ENCODE assay signal across 26 mouse cellular contexts in genomic region chr2:131242180-131242579, GRCm38 (mm10). TPM values are rescaled to one million over a fixed set of nuclear protein-coding genes. Genes with fewer than 3 reads are reported as not detected.
DNase-seq lines count a peak whose midpoint lies in the region; ATAC-seq and TF ChIP-seq lines count a peak whose summit lies in the region.
"Had no signal": no experiment of that assay in that cellular context is flagged by ENCODE, and none has a peak within 500 bp of the region (broad histone marks: within the 10 kb centered on the region; RNA-seq: fewer than 3 reads in every experiment).

No protein-coding gene starts in this region.

- ATAC-seq in megakaryocyte, adult 5-6 weeks (ENCODE audit: poor library complexity, severe bottlenecking), result no peak
- ATAC-seq in liver, embryonic 14.5 days (ENCODE audit: insufficient read depth), result peak; percentile 14; the same call in 1 of the 2 replicates
- 0 out of 2 replicates have a peak, but pooled peaks have one; percentile 7 for ATAC-seq in megakaryocyte progenitor cell, adult 5-6 weeks (replicated peaks; ENCODE audit: poor library complexity)
- ATAC-seq: activated CD4-positive, CD25-positive, alpha-beta regulatory T cell, adult 4 months; CD4-positive, CD25-positive, alpha-beta regulatory T cell, adult 4 months; forebrain, embryonic 15.5 days; hindbrain, embryonic 16.5 days had no signal

- DNase-seq in liver, embryonic 14.5 days (ENCODE audit: low read depth in 3 of 3, low spot score in 3 of 3), result no peak
- no peak for DNase-seq in retina, postnatal 1 day
- no peak for DNase-seq in spleen, adult 12 weeks (ENCODE audit: low spot score)
- DNase-seq: adrenal gland, adult 8-10 months; adrenal gland, postnatal 25 days; cerebellum, adult 11-12 months; cerebellum, adult 8-10 months; cerebellum, postnatal 10 days; cerebellum, postnatal 36 days; embryo, embryonic 11 days; gastrocnemius, postnatal 10 days; gastrocnemius, postnatal 36 days; heart, adult 11 months had no signal

- H3K36me3 ChIP-seq in megakaryocyte, embryonic 14.5 days (replicated peaks; ENCODE audit: low read length), result peaks cover 98% of the 10 kb centered on the region
- H3K36me3 ChIP-seq in liver, embryonic 14.5 days (replicated peaks; ENCODE audit: control insufficient read depth, insufficient read depth, low read depth), result peaks cover 70% of the 10 kb centered on the region
- H3K36me3 ChIP-seq: forebrain, embryonic 15.5 days had no signal

- H3K4me2 ChIP-seq in liver, embryonic 14.5 days (ENCODE audit: low read depth), result no peak overlapping the region
- H3K4me2 ChIP-seq: embryonic facial prominence, embryonic 13.5 days; forebrain, embryonic 12.5 days; forebrain, embryonic 15.5 days; heart, embryonic 11.5 days; hindbrain, embryonic 13.5 days had no signal

- peak overlapping the region; percentile 46 for H3K4me3 ChIP-seq in megakaryocyte, embryonic 14.5 days (replicated peaks)
- no peak overlapping the region for H3K4me3 ChIP-seq in liver, embryonic 14.5 days (ENCODE audit: insufficient read depth in 1 of 2, low read depth in 2 of 2, low read length in 2 of 2)
- H3K4me3 ChIP-seq: embryonic facial prominence, embryonic 10.5 days; embryonic facial prominence, embryonic 13.5 days; erythroblast, embryonic 14.5 days; forebrain, embryonic 12.5 days; forebrain, embryonic 15.5 days; hindbrain, embryonic 13.5 days had no signal

- no peaks in the 10 kb centered on the region for H3K9me3 ChIP-seq in megakaryocyte, embryonic 14.5 days
- H3K9me3 ChIP-seq in liver, embryonic 14.5 days (ENCODE audit: control insufficient read depth, low read length), result no peaks in the 10 kb centered on the region
- H3K9me3 ChIP-seq: embryonic facial prominence, embryonic 10.5 days; embryonic facial prominence, embryonic 13.5 days; forebrain, embryonic 12.5 days; forebrain, embryonic 15.5 days; hindbrain, embryonic 13.5 days had no signal

- TF ChIP-seq CTCF in liver, embryonic 14.5 days (IDR thresholded peaks at IDR 0.05; ENCODE audit: low read depth), result no peak

- H3K27ac ChIP-seq in liver, embryonic 14.5 days, result no peak overlapping the region
- H3K27ac ChIP-seq: embryonic facial prominence, embryonic 10.5 days; embryonic facial prominence, embryonic 13.5 days; forebrain, embryonic 12.5 days; forebrain, embryonic 15.5 days; hindbrain, embryonic 13.5 days had no signal

- TF ChIP-seq EP300 in liver, embryonic 14.5 days (IDR thresholded peaks at IDR 0.05; ENCODE audit: low read depth), result no peak

- no peaks in the 10 kb centered on the region for H3K27me3 ChIP-seq in megakaryocyte, embryonic 14.5 days (replicated peaks)
- H3K27me3 ChIP-seq in liver, embryonic 14.5 days (ENCODE audit: control insufficient read depth, insufficient read depth, low read length), result no peaks in the 10 kb centered on the region
- H3K27me3 ChIP-seq: embryonic facial prominence, embryonic 13.5 days; forebrain, embryonic 12.5 days; forebrain, embryonic 15.5 days; hindbrain, embryonic 13.5 days had no signal

- peaks cover 100% of the 10 kb centered on the region for H3K4me1 ChIP-seq in megakaryocyte, embryonic 14.5 days
- peaks cover 5 to 24% of the 10 kb centered on the region in 2 experiments for H3K4me1 ChIP-seq in liver, embryonic 14.5 days (replicated peaks; ENCODE audit: control insufficient read depth in 2 of 2, insufficient read depth in 2 of 2, low read length in 1 of 2)
- H3K4me1 ChIP-seq: embryonic facial prominence, embryonic 10.5 days; embryonic facial prominence, embryonic 13.5 days; forebrain, embryonic 12.5 days; forebrain, embryonic 15.5 days; hindbrain, embryonic 13.5 days had no signal

- H3K9ac ChIP-seq in liver, embryonic 14.5 days (replicated peaks), result no peak overlapping the region
- H3K9ac ChIP-seq: embryonic facial prominence, embryonic 13.5 days; forebrain, embryonic 12.5 days; forebrain, embryonic 15.5 days; hindbrain, embryonic 13.5 days had no signal

RNA-seq across cellular contexts. Expression of gene Mavs, which starts 8.3 kb away (rescaled TPM):
- 12.8 and 15.6 TPM in 2 replicates for polyA plus RNA-seq in megakaryocyte, embryonic 14.5 days (2012; ENCODE audit: insufficient read depth, low replicate concordance)
- total RNA-seq in megakaryocyte, adult 5-6 weeks (2015), result 17.3 and 20.8 TPM in 2 replicates
- 14.4 and 14.8 TPM in 2 replicates for total RNA-seq in megakaryocyte, adult 5-6 weeks (2017)
- 25.9 and 31.5 TPM in 2 replicates for polyA plus RNA-seq in liver, embryonic 14.5 days (2012; rRNA removed)
- polyA plus RNA-seq in liver, embryonic 14.5 days (2014; fragmentation: Nextera tagmentation; extraction: Ambion mirVana), result 25.9 and 27.4 TPM in 2 replicates
- total RNA-seq in megakaryocyte progenitor cell, adult 5-6 weeks (2015), result 15.1 and 17.1 TPM in 2 replicates
- 11.3 and 11.8 TPM in 2 replicates for total RNA-seq in megakaryocyte progenitor cell, adult 5-6 weeks (2017)

RNA-seq across cellular contexts. Expression of gene Pank2, which starts 20.1 kb away (rescaled TPM):
- 8.5 and 15.6 TPM in 2 replicates for polyA plus RNA-seq in megakaryocyte, embryonic 14.5 days (2012; ENCODE audit: insufficient read depth, low replicate concordance)
- 60.1 and 74.2 TPM in 2 replicates for total RNA-seq in megakaryocyte, adult 5-6 weeks (2015)
- total RNA-seq in megakaryocyte, adult 5-6 weeks (2017), result 42.9 and 51.0 TPM in 2 replicates
- polyA plus RNA-seq in liver, embryonic 14.5 days (2012; rRNA removed), result 9.5 and 14.3 TPM in 2 replicates
- polyA plus RNA-seq in liver, embryonic 14.5 days (2014; fragmentation: Nextera tagmentation; extraction: Ambion mirVana), result 24.3 and 26.9 TPM in 2 replicates
- total RNA-seq in megakaryocyte progenitor cell, adult 5-6 weeks (2015), result 59.4 and 71.6 TPM in 2 replicates
- total RNA-seq in megakaryocyte progenitor cell, adult 5-6 weeks (2017), result 46.3 and 61.7 TPM in 2 replicates

RNA-seq across cellular contexts. Expression of gene Ap5s1, which starts 35.3 kb away (rescaled TPM):
- 7.7 and 14.6 TPM in 2 replicates for polyA plus RNA-seq in megakaryocyte, embryonic 14.5 days (2012; ENCODE audit: insufficient read depth, low replicate concordance)
- 13.6 and 14.0 TPM in 2 replicates for total RNA-seq in megakaryocyte, adult 5-6 weeks (2015)
- 8.4 and 13.5 TPM in 2 replicates for total RNA-seq in megakaryocyte, adult 5-6 weeks (2017)
- 19.5 and 20.0 TPM in 2 replicates for polyA plus RNA-seq in liver, embryonic 14.5 days (2012; rRNA removed)
- 13.1 and 17.0 TPM in 2 replicates for polyA plus RNA-seq in liver, embryonic 14.5 days (2014; fragmentation: Nextera tagmentation; extraction: Ambion mirVana)
- total RNA-seq in megakaryocyte progenitor cell, adult 5-6 weeks (2015), result 3.6 and 3.9 TPM in 2 replicates
- total RNA-seq in megakaryocyte progenitor cell, adult 5-6 weeks (2017), result 2.9 and 6.7 TPM in 2 replicates

RNA-seq across cellular contexts. Expression of gene Spef1, which starts 55.1 kb away (rescaled TPM):
- polyA plus RNA-seq in megakaryocyte, embryonic 14.5 days (2012; ENCODE audit: insufficient read depth, low replicate concordance), result 1.5 and 1.7 TPM in 2 replicates
- 1.5 and 1.8 TPM in 2 replicates for total RNA-seq in megakaryocyte, adult 5-6 weeks (2015)
- total RNA-seq in megakaryocyte, adult 5-6 weeks (2017), result 2.4 and 3.3 TPM in 2 replicates
- 2.2 TPM in 2 replicates for polyA plus RNA-seq in liver, embryonic 14.5 days (2012; rRNA removed)
- polyA plus RNA-seq in liver, embryonic 14.5 days (2014; fragmentation: Nextera tagmentation; extraction: Ambion mirVana), result 1.3 and 1.4 TPM in 2 replicates
- 0.39 and 0.72 TPM in 2 replicates for total RNA-seq in megakaryocyte progenitor cell, adult 5-6 weeks (2015)
- total RNA-seq in megakaryocyte progenitor cell, adult 5-6 weeks (2017), result 0.91 and 2.0 TPM in 2 replicates

RNA-seq across cellular contexts. Expression of gene Cdc25b, which starts 55.4 kb away (rescaled TPM):
- 10.8 and 13.1 TPM in 2 replicates for polyA plus RNA-seq in megakaryocyte, embryonic 14.5 days (2012; ENCODE audit: insufficient read depth, low replicate concordance)
- 21.5 and 25.5 TPM in 2 replicates for total RNA-seq in megakaryocyte, adult 5-6 weeks (2015)
- total RNA-seq in megakaryocyte, adult 5-6 weeks (2017), result 29.1 and 35.0 TPM in 2 replicates
- polyA plus RNA-seq in liver, embryonic 14.5 days (2012; rRNA removed), result 156 and 166 TPM in 2 replicates
- polyA plus RNA-seq in liver, embryonic 14.5 days (2014; fragmentation: Nextera tagmentation; extraction: Ambion mirVana), result 184 and 209 TPM in 2 replicates
- total RNA-seq in megakaryocyte progenitor cell, adult 5-6 weeks (2015), result 8.9 and 10.8 TPM in 2 replicates
- 9.6 and 13.4 TPM in 2 replicates for total RNA-seq in megakaryocyte progenitor cell, adult 5-6 weeks (2017)
